Mouse (Mus musculus) brain, embryonic 14.5 days (tissue): Measurements from ENCODE around the gene Daglb.

ENCODE experiments used
- CTCF ChIP-seq: fragments of 200-500 bp; IDR thresholded peaks from 2 replicates; pipeline ENCODE4 v1.5.1; 2012; ENCODE audit warnings: inconsistent platforms, mild to moderate bottlenecking, moderate library complexity, borderline replicate concordance; ENCODE audit not compliant: insufficient read depth, insufficient read length; ENCODE audit errors: extremely low read depth
- POLR2A ChIP-seq: fragments of 200-500 bp; IDR thresholded peaks from 2 replicates; pipeline ENCODE4 v1.6.1; 2012; ENCODE audit warnings: mild to moderate bottlenecking, inconsistent platforms, borderline replicate concordance; ENCODE audit not compliant: poor library complexity, insufficient read depth, insufficient read length, severe bottlenecking; ENCODE audit errors: extremely low read depth

DNA sequence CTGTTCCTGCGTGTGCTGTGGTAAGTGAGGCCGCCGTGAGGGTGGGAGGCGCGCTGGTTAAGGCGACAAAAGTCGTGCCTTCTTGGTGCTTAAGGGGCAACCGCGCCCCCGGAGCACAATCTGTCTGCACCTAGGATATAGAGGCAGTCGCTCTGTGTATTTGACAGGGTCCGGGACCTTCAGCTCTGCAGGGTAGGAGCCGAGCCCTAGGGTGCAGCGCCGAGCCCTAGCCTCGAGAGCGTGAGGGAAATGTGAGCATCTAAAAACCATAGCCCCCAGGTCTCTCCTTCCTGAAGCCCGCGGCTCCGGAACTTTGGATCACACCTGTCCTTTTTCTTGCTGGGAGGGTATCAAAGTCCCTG lies 354 bp downstream of the Daglb start:
- no peak for TF ChIP-seq CTCF
- no peak for TF ChIP-seq POLR2A
